Mouse (Mus musculus): ENCODE results near the gene Ndufv3. TPM values are rescaled to one million over a fixed set of nuclear protein-coding genes. Genes with fewer than 3 reads are reported as not detected.
"Not testable (repeated sequence)": the region's sequence is repeated elsewhere in the genome, so short reads cannot be mapped to it uniquely, and the experiment has no call there.

Ndufv3 gene
- polyA plus RNA-seq, 1 experiment from 2014 or later, result 346 TPM

DNA sequence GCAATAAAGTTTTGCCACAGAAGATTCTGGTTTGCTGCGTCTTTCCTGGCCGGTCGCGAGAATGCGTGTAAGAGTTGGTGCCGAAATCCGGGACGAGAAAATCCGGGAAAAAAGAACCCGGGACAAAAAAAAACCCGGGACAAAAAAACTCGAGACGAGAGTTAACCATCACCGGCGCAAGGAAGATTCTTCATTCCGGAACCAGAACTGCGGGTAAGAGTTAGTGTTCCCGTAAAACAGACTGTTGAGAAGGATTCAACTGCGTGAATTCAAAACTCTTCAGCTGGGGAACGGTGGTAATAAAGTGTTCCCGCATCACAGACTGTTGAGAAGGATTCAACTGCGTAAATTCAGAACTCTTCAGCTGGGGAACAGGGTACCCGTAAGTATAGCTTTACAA lies 32.7 kb downstream of the Ndufv3 start:
- not testable (repeated sequence) for H3K4me2 ChIP-seq (replicated peaks; ENCODE audit: low read depth, low read length); H3K27me3 ChIP-seq (ENCODE audit: control insufficient read depth, insufficient read depth, low read length); H3K4me3 ChIP-seq (ENCODE audit: low read depth, low read length); H3K36me3 ChIP-seq (ENCODE audit: control insufficient read depth, insufficient read depth, low read length); H3K27ac ChIP-seq (ENCODE audit: low read length); ATAC-seq (ENCODE audit: insufficient number of reproducible peaks, insufficient read depth, low FRiP score, low read depth); H3K9me3 ChIP-seq (ENCODE audit: control insufficient read depth, low read depth, low read length); H3K9ac ChIP-seq (replicated peaks; ENCODE audit: low read depth, low read length)
- 94% methylated on average over 23 of the region's 23 CpGs for WGBS
- peaks cover 13% of the 10 kb centered on the region for H3K4me1 ChIP-seq (ENCODE audit: control insufficient read depth, insufficient read depth, low read length)

GRCm38 (mm10) chr17:31556253-31556652 lies 36.3 kb downstream of the Ndufv3 start:
- H3K4me1 ChIP-seq (ENCODE audit: control insufficient read depth, insufficient read depth, low read length), result peaks cover 21% of the 10 kb centered on the region
- 68% methylated on average over 4 of the region's 4 CpGs for WGBS
- H3K9ac ChIP-seq (replicated peaks; ENCODE audit: low read depth, low read length), result no peak overlapping the region
- no peaks in the 10 kb centered on the region for H3K36me3 ChIP-seq (ENCODE audit: control insufficient read depth, insufficient read depth, low read length)
- no peaks in the 10 kb centered on the region for H3K9me3 ChIP-seq (ENCODE audit: control insufficient read depth, low read depth, low read length)
- no peak for ATAC-seq (ENCODE audit: insufficient number of reproducible peaks, insufficient read depth, low FRiP score, low read depth)
- H3K4me2 ChIP-seq (replicated peaks; ENCODE audit: low read depth, low read length), result no peak overlapping the region
- H3K27ac ChIP-seq (ENCODE audit: low read length), result no peak overlapping the region
- no peaks in the 10 kb centered on the region for H3K27me3 ChIP-seq (ENCODE audit: control insufficient read depth, insufficient read depth, low read length)
- no peak overlapping the region for H3K4me3 ChIP-seq (ENCODE audit: low read depth, low read length)

GRCm38 (mm10) chr17:31557124-31557880 lies 37.4 kb downstream of the Ndufv3 start:
- ATAC-seq (ENCODE audit: insufficient number of reproducible peaks, insufficient read depth, low FRiP score, low read depth), result peak; percentile 54; the same call in 1 of the 2 replicates
- Histone ChIP-seq H3K4me3 (ENCODE audit: low read depth, low read length) (no peak overlapping the region), H3K27me3 (ENCODE audit: control insufficient read depth, insufficient read depth, low read length) (no peaks in the 10 kb centered on the region), H3K36me3 (ENCODE audit: control insufficient read depth, insufficient read depth, low read length) (no peaks in the 10 kb centered on the region), H3K9ac (replicated peaks; ENCODE audit: low read depth, low read length) (no peak overlapping the region), H3K27ac (ENCODE audit: low read length) (peak overlapping the region; percentile 75), H3K4me1 (ENCODE audit: control insufficient read depth, insufficient read depth, low read length) (peaks cover 21% of the 10 kb centered on the region), H3K9me3 (ENCODE audit: control insufficient read depth, low read depth, low read length) (no peaks in the 10 kb centered on the region), H3K4me2 (replicated peaks; ENCODE audit: low read depth, low read length) (0 out of 2 replicates have a peak overlapping the region, but pooled peaks have one; percentile 6)
- 35% methylated on average over 11 of the region's 11 CpGs for WGBS

GRCm38 (mm10) chr17:31557947-31558542 lies 38.1 kb downstream of the Ndufv3 start:
- Histone ChIP-seq H3K4me2 (replicated peaks; ENCODE audit: low read depth, low read length) (0 out of 2 replicates have a peak overlapping the region, but pooled peaks have one; percentile 6), H3K27me3 (ENCODE audit: control insufficient read depth, insufficient read depth, low read length) (no peaks in the 10 kb centered on the region), H3K4me3 (ENCODE audit: low read depth, low read length) (no peak overlapping the region), H3K9ac (replicated peaks; ENCODE audit: low read depth, low read length) (no peak overlapping the region), H3K36me3 (ENCODE audit: control insufficient read depth, insufficient read depth, low read length) (no peaks in the 10 kb centered on the region), H3K9me3 (ENCODE audit: control insufficient read depth, low read depth, low read length) (no peaks in the 10 kb centered on the region), H3K27ac (ENCODE audit: low read length) (peak overlapping the region; percentile 75), H3K4me1 (ENCODE audit: control insufficient read depth, insufficient read depth, low read length) (peaks cover 21% of the 10 kb centered on the region)
- WGBS, result 65% methylated on average over 10 of the region's 10 CpGs
- ATAC-seq (ENCODE audit: insufficient number of reproducible peaks, insufficient read depth, low FRiP score, low read depth), result no peak; the same call in 1 of the 2 replicates

DNA sequence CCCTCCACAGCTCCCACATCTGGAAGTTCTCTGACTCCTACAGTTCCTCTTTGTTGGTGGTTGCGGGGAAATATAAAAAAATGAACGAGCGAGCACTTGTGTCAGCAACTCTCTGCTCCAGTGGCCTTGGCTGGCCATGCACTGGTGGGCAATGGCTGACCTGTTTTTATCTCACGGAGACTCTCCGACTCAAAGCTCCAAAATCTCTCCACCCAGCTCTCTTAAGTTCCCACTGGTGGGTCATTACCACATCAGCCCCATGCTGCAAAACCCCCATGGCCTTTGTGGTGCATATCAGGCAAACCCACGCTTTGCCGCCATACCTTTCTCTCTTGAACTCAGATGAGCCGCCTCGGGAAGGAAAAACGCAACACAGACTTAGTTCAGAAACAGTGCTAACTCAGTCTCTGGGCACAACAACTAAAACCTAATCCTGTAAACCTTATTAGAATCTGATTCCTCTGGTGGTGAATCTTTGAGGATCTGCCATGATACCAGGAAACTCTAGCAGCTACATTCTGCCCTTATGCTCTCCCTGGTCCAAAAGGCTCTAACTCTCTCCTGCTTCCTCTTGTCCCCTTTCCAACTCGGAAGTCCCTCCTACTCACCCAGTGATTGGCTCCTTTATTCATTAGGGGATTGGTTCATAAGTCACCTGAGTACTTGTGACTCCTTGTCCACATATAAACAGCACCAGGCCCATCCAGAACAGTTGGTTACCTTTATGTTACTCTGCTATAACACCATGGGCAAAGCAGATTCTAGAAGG lies 39.3 kb downstream of the Ndufv3 start:
- no peak overlapping the region for H3K27ac ChIP-seq (ENCODE audit: low read length)
- no peak for ATAC-seq (ENCODE audit: insufficient number of reproducible peaks, insufficient read depth, low FRiP score, low read depth)
- peaks cover 24% of the 10 kb centered on the region for H3K4me1 ChIP-seq (ENCODE audit: control insufficient read depth, insufficient read depth, low read length)
- no peak overlapping the region for H3K9ac ChIP-seq (replicated peaks; ENCODE audit: low read depth, low read length)
- no peaks in the 10 kb centered on the region for H3K9me3 ChIP-seq (ENCODE audit: control insufficient read depth, low read depth, low read length)
- H3K4me3 ChIP-seq (ENCODE audit: low read depth, low read length), result no peak overlapping the region
- H3K36me3 ChIP-seq (ENCODE audit: control insufficient read depth, insufficient read depth, low read length), result no peaks in the 10 kb centered on the region
- no peaks in the 10 kb centered on the region for H3K27me3 ChIP-seq (ENCODE audit: control insufficient read depth, insufficient read depth, low read length)
- H3K4me2 ChIP-seq (replicated peaks; ENCODE audit: low read depth, low read length), result no peak overlapping the region
- 88% methylated on average over 11 of the region's 11 CpGs for WGBS

DNA sequence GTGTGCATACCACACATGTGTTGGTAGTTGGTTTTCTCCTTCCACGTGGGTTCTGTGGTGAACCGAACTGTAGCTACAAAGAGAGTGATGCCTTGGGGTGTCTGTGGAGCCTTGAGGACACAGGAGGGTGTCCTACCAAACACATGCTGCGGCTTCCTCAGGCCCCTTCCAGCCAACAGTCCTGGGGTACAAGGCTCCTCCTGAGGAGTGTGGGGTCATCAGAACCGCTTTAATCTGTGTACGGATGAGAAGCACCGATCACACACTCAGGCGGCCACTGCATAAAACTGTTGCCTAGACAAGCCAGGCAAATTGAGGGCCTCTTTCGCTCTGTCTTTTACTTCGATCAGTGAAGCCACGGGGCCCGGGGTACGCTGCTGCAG lies 43.7 kb downstream of the Ndufv3 start:
- no peaks in the 10 kb centered on the region for H3K9me3 ChIP-seq (ENCODE audit: control insufficient read depth, low read depth, low read length)

GRCm38 (mm10) chr17:31564015-31564857 lies 44.3 kb downstream of the Ndufv3 start, which contains the start of gene Pknox1:
TSS of gene Pknox1 (plus strand) at chr17:31564734.
- H3K27ac ChIP-seq (ENCODE audit: low read length), result peak within 1 kb of the TSS; percentile 96
- under 1% methylated on average over 54 of the region's 72 CpGs for WGBS
- no peaks in the 10 kb centered on the region for H3K36me3 ChIP-seq (ENCODE audit: control insufficient read depth, insufficient read depth, low read length)
- H3K9me3 ChIP-seq (ENCODE audit: control insufficient read depth, low read depth, low read length), result no peaks in the 10 kb centered on the region
- peak; percentile 95 for ATAC-seq (ENCODE audit: insufficient number of reproducible peaks, insufficient read depth, low FRiP score, low read depth)
- peak within 1 kb of the TSS; percentile 88 for H3K4me2 ChIP-seq (replicated peaks; ENCODE audit: low read depth, low read length)
- peak within 1 kb of the TSS; percentile 87 for H3K9ac ChIP-seq (replicated peaks; ENCODE audit: low read depth, low read length)
- H3K4me1 ChIP-seq (ENCODE audit: control insufficient read depth, insufficient read depth, low read length), result peaks cover 33% of the 10 kb centered on the region
- H3K4me3 ChIP-seq (ENCODE audit: low read depth, low read length), result peak within 1 kb of the TSS; percentile 82
- H3K27me3 ChIP-seq (ENCODE audit: control insufficient read depth, insufficient read depth, low read length), result no peaks in the 10 kb centered on the region

More for the DNA sequence above, 43.7 kb downstream of the Ndufv3 start:
- Histone ChIP-seq H3K36me3 (ENCODE audit: control insufficient read depth, insufficient read depth, low read length) (no peaks in the 10 kb centered on the region), H3K27me3 (ENCODE audit: control insufficient read depth, insufficient read depth, low read length) (no peaks in the 10 kb centered on the region), H3K4me2 (replicated peaks; ENCODE audit: low read depth, low read length) (peak overlapping the region; percentile 53), H3K9ac (replicated peaks; ENCODE audit: low read depth, low read length) (peak overlapping the region; percentile 45), H3K4me3 (ENCODE audit: low read depth, low read length) (peak overlapping the region; percentile 24), H3K27ac (ENCODE audit: low read length) (peak overlapping the region; percentile 92), H3K4me1 (ENCODE audit: control insufficient read depth, insufficient read depth, low read length) (peaks cover 28% of the 10 kb centered on the region)
- ATAC-seq (ENCODE audit: insufficient number of reproducible peaks, insufficient read depth, low FRiP score, low read depth), result no peak
- 15% methylated on average over 12 of the region's 12 CpGs for WGBS

GRCm38 (mm10) chr17:31564858-31565140 lies 44.9 kb downstream of the Ndufv3 start:
- Histone ChIP-seq H3K4me2 (replicated peaks; ENCODE audit: low read depth, low read length) (peak overlapping the region; percentile 88), H3K4me3 (ENCODE audit: low read depth, low read length) (peak overlapping the region; percentile 82), H3K36me3 (ENCODE audit: control insufficient read depth, insufficient read depth, low read length) (no peaks in the 10 kb centered on the region), H3K4me1 (ENCODE audit: control insufficient read depth, insufficient read depth, low read length) (peaks cover 33% of the 10 kb centered on the region), H3K9ac (replicated peaks; ENCODE audit: low read depth, low read length) (peak overlapping the region; percentile 87), H3K9me3 (ENCODE audit: control insufficient read depth, low read depth, low read length) (no peaks in the 10 kb centered on the region), H3K27me3 (ENCODE audit: control insufficient read depth, insufficient read depth, low read length) (no peaks in the 10 kb centered on the region), H3K27ac (ENCODE audit: low read length) (peak overlapping the region; percentile 96)
- WGBS, result 2% methylated on average over 13 of the region's 44 CpGs
- ATAC-seq (ENCODE audit: insufficient number of reproducible peaks, insufficient read depth, low FRiP score, low read depth), result no peak

All from stomach, embryonic 14.5 days (tissue).